Mouse (Mus musculus) liver, embryonic 14.5 days (tissue): ENCODE data around the gene Wfdc8. TPM values are rescaled to one million over a fixed set of nuclear protein-coding genes. Genes with fewer than 3 reads are reported as not detected.

Source experiments
- ATAC-seq: fragments of 200-750 bp; cut with Nextera tagmentation; 2 replicates; pipeline ENCODE4 v1.8.0; 2017; ENCODE audit warnings: moderate number of reproducible peaks, mild to moderate bottlenecking, moderate library complexity; ENCODE audit not compliant: insufficient read depth
- DNase-seq, 3 experiments: peaks; one replicate each; pipeline ENCODE4 v3.0.0-alpha.2; 2012 to 2013; ENCODE audit warnings: low read depth in 3 of 3, low spot score in 3 of 3
- H3K27ac ChIP-seq: fragments of 300-500 bp; sonication (generic); 2 replicates; pipeline ENCODE4 v1.5.1; 2014; ENCODE audit warnings: moderate library complexity, mild to moderate bottlenecking, control low read depth, inconsistent platforms
- H3K27me3 ChIP-seq: fragments of 300-500 bp; sonication (generic); 2 replicates; pipeline ENCODE4 v1.6.1; 2014; ENCODE audit warnings: mild to moderate bottlenecking, low read length, moderate library complexity; ENCODE audit not compliant: control insufficient read depth, insufficient read depth
- H3K36me3 ChIP-seq: fragments of 300-500 bp; sonication (generic); replicated peaks from 2 replicates; pipeline ENCODE4 v1.6.1; 2014; ENCODE audit warnings: low read depth; ENCODE audit not compliant: control insufficient read depth, insufficient read depth
- H3K4me1 ChIP-seq, 2 experiments: fragments of 200-500 bp in 1 of 2; fragments of 300-500 bp in 1 of 2; sonication (generic) in 1 of 2; replicated peaks; 2 replicates each; pipeline ENCODE4 v1.6.1; 2012 to 2014; ENCODE audit warnings: antibody characterized with exemption in 1 of 2, inconsistent platforms in 1 of 2, low read length in 1 of 2; ENCODE audit not compliant: control insufficient read depth in 2 of 2, insufficient read depth in 2 of 2
- H3K4me2 ChIP-seq: fragments of 300-500 bp; sonication (generic); 2 replicates; pipeline ENCODE4 v1.6.1; 2014; ENCODE audit warnings: low read depth, mild to moderate bottlenecking, control low read depth, moderate library complexity
- H3K4me3 ChIP-seq, 2 experiments: fragments of 200-500 bp in 1 of 2; fragments of 300-500 bp in 1 of 2; sonication (generic) in 1 of 2; 2 replicates each; pipeline ENCODE4 v1.5.1; 2012 to 2014; ENCODE audit warnings: low read depth in 2 of 2, low read length in 2 of 2, mild to moderate bottlenecking in 2 of 2, control low read depth in 1 of 2, inconsistent platforms in 1 of 2, moderate library complexity in 1 of 2; ENCODE audit not compliant: insufficient read depth in 1 of 2
- H3K9ac ChIP-seq: fragments of 300-500 bp; sonication (generic); replicated peaks from 2 replicates; pipeline ENCODE4 v1.6.1; 2014; ENCODE audit warnings: mild to moderate bottlenecking, control low read depth, moderate library complexity
- H3K9me3 ChIP-seq: fragments of 300-500 bp; sonication (generic); 2 replicates; pipeline ENCODE4 v1.6.1; 2016; ENCODE audit warnings: low read length, mixed read lengths; ENCODE audit not compliant: control insufficient read depth
- CTCF ChIP-seq: IDR thresholded peaks from 2 replicates; pipeline ENCODE4 v1.5.1; 2016; ENCODE audit warnings: antibody characterized with exemption, low read depth, control low read depth
- EP300 ChIP-seq: IDR thresholded peaks from 2 replicates; pipeline ENCODE4 v1.6.1; 2016; ENCODE audit warnings: antibody characterized with exemption, low read depth
- WGBS: fragments of 180-500 bp; shearing (Covaris S2); extraction: QIAGEN DNeasy Blood & Tissue Kit; methylation state at CpG from one replicate; pipeline ENCODE4 v1.1.7; 2014; ENCODE audit not compliant: insufficient replicate concordance; 5-methylcytosine and 5-hydroxymethylcytosine counted together
- polyA plus RNA-seq, 2 experiments: library from polyadenylated mRNA; depleted of rRNA in 1 of 2; stranded (reverse) in 1 of 2; unstranded in 1 of 2; fragments of >200 nt; fragmentation: Nextera tagmentation in 1 of 2; extraction: Ambion mirVana in 1 of 2; gene quantifications; 2 replicates each; pipeline versions ENCODE4 v1.2.1 to v1.2.3; 2012 to 2014

Gene Wfdc8
- polyA plus RNA-seq, 2 experiments = not detected

- Histone ChIP-seq H3K27me3 (peaks cover 20% of the 10 kb centered on the region), H3K36me3 (no peaks in the 10 kb centered on the region), H3K9me3 (no peaks in the 10 kb centered on the region), H3K4me1 (no peaks in the 10 kb centered on the region), H3K4me3 (no peak overlapping the region), H3K27ac (no peak overlapping the region), H3K9ac (no peak overlapping the region), H3K4me2 (no peak overlapping the region)
- DNase-seq (no peak), ATAC-seq (no peak)
- TF ChIP-seq EP300 (no peak), CTCF (no peak)
- 55% methylated on average over 5 of the region's 5 CpGs for WGBS
Measured at GRCm38 (mm10) chr2:164567460-164567859, 46.0 kb downstream of the Wfdc8 start.

- Histone ChIP-seq H3K4me2 (no peak overlapping the region), H3K4me3 (no peak overlapping the region), H3K9me3 (no peaks in the 10 kb centered on the region), H3K36me3 (no peaks in the 10 kb centered on the region), H3K27me3 (peaks cover 20% of the 10 kb centered on the region), H3K4me1 (no peaks in the 10 kb centered on the region), H3K27ac (no peak overlapping the region), H3K9ac (no peak overlapping the region)
- ATAC-seq = no peak
- TF ChIP-seq CTCF (peak; percentile 60), EP300 (no peak)
- 53% methylated on average over 2 of the region's 2 CpGs for WGBS
- no peak for DNase-seq
Measured at GRCm38 (mm10) chr2:164566997-164567396, 46.4 kb downstream of the Wfdc8 start.

- no peak overlapping the region for H3K9ac ChIP-seq
- no peak overlapping the region for H3K27ac ChIP-seq
- ATAC-seq = no peak
- no peak for DNase-seq
- H3K36me3 ChIP-seq = no peaks in the 10 kb centered on the region
- H3K4me1 ChIP-seq = no peaks in the 10 kb centered on the region
- no peak overlapping the region for H3K4me2 ChIP-seq
- WGBS = 47% methylated on average over 5 of the region's 5 CpGs
- TF ChIP-seq CTCF (no peak), EP300 (no peak)
- H3K9me3 ChIP-seq = no peaks in the 10 kb centered on the region
- peaks cover 20% of the 10 kb centered on the region for H3K27me3 ChIP-seq
- H3K4me3 ChIP-seq = no peak overlapping the region
Measured at GRCm38 (mm10) chr2:164564346-164564745, 49.1 kb downstream of the Wfdc8 start.

GRCm38 (mm10) chr2:164563339-164564038 is 49.9 kb downstream of the Wfdc8 start:
- peaks cover 20% of the 10 kb centered on the region for H3K27me3 ChIP-seq
- no peaks in the 10 kb centered on the region for H3K36me3 ChIP-seq
- TF ChIP-seq EP300 (no peak), CTCF (peak; percentile 32; the same call in 1 of the 2 replicates)
- WGBS = under 1% methylated on average over 32 of the region's 32 CpGs
- H3K4me3 ChIP-seq = peak overlapping the region; percentile 25 to 31; a peak in 3 of 4 replicates
- DNase-seq (no peak), ATAC-seq (no peak)
- H3K4me2 ChIP-seq = peak overlapping the region; percentile 55
- no peak overlapping the region for H3K9ac ChIP-seq
- H3K9me3 ChIP-seq = no peaks in the 10 kb centered on the region
- H3K27ac ChIP-seq = no peak overlapping the region
- H3K4me1 ChIP-seq = peaks cover 0 to 5% of the 10 kb centered on the region in 2 experiments; a peak in 1 of 4 replicates

GRCm38 (mm10) chr2:164562391-164563188 is 50.8 kb downstream of the Wfdc8 start, which contains the start of gene Wfdc2:
Wfdc2 (plus strand) TSS chr2:164562413.
- no peak within 1 kb of the TSS for H3K27ac ChIP-seq
- ATAC-seq (no peak), DNase-seq (no peak)
- H3K27me3 ChIP-seq = peaks cover 20% of the 10 kb centered on the region
- H3K36me3 ChIP-seq = no peaks in the 10 kb centered on the region
- TF ChIP-seq EP300 (no peak), CTCF (no peak)
- no peak within 1 kb of the TSS for H3K9ac ChIP-seq
- WGBS = 12% methylated on average over 24 of the region's 24 CpGs
- peak within 1 kb of the TSS in 1 of 2 experiments; percentile 31; a peak in 2 of 4 replicates for H3K4me3 ChIP-seq
- peaks cover 0 to 5% of the 10 kb centered on the region in 2 experiments; a peak in 1 of 4 replicates for H3K4me1 ChIP-seq
- peak within 1 kb of the TSS; percentile 55 for H3K4me2 ChIP-seq
- H3K9me3 ChIP-seq = no peaks in the 10 kb centered on the region
